Mouse (Mus musculus): ENCODE measurements around the gene Gm8890.
"Not testable (repeated sequence)": the region's sequence is repeated elsewhere in the genome, so short reads cannot be mapped to it uniquely, and the experiment has no call there.

Gm8890 gene

DNA sequence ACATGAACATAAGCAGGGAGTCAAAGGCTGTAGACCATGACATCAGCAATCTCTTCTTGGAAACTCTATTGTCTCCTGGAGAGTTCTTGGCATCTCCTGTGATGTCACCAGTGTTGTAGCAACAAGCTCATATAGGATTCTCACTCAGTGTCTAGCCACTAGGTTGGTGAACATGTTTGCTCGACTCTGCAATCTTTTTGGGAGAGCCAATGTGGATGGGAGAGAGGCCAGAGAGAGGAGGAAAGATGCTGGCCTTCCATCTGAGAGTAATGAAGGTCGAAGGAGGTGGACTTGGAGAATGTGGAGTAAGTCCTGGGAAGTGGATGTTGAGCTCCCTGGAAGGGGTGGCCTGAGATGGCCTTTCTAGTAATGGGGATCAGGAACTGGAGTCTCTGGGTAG lies at the start of gene Gm8890:
Gene Gm8890 (plus strand): TSS at position 301 of the 400 bp plus-strand sequence.
- not testable (repeated sequence) for DNase-seq (ENCODE audit: low spot score in 2 of 2)

DNA sequence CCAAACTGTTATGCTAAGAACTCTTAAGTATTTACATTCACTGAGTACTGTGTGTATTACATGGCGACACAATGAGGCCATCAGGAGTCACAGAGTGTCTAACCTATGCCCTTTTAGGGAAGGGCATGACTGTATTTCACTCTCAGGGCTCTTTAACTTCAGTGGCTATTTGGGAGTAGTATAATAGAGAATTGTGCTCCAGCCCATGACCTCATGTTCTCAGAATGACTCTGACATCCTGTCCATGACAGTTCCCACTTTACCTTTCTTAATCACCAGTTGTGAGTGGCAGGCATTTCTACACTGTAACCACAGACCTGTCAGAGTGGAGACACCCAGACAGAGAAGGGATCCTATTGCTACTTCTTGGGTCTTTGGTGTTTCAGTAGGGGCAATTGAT lies 388 bp downstream of the Gm8890 start:
- DNase-seq (ENCODE audit: low spot score in 2 of 2) = not testable (repeated sequence)

All from frontal cortex, postnatal 25 days (tissue).